Mouse (Mus musculus): ENCODE data around the gene Mxra7. TPM values are rescaled to one million over a fixed set of nuclear protein-coding genes. Genes with fewer than 3 reads are reported as not detected.

The Mxra7 gene
- polyA plus RNA-seq, 1 experiment from 2014 or later: 20.8 TPM

DNA sequence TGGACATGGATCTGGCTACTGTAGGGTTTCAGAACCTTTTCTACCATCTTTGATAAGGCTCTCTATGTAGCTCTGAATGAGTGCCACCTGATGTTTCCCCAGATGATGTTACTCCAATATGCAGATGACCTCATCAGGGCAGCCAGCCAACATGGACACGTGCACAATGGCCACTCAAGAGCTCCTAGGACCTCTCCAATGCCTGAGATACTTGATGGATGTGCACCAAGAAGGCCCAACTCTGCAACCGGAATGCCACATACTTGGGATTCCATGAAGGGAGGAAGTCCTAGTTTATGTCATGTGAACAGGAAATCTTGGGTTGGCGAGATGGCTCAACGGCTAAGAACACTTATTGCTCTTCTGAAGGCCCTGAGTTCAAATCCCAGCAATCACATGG, 72.7 kb downstream of the Mxra7 start:
- Histone ChIP-seq H3K4me2 (no peak overlapping the region), H3K27me3 (0 out of 2 replicates have a peak, but pooled peaks cover 3% of the 10 kb centered on the region), H3K9ac (replicated peaks) (no peak overlapping the region), H3K36me3 (no peaks in the 10 kb centered on the region), H3K4me3 (replicated peaks) (no peak overlapping the region), H3K9me3 (no peaks in the 10 kb centered on the region), H3K27ac (no peak overlapping the region), H3K4me1 (replicated peaks) (no peaks in the 10 kb centered on the region)
- 86% methylated on average over 4 of the region's 4 CpGs for WGBS
- no peak for ATAC-seq (ENCODE audit: insufficient number of reproducible peaks, insufficient read depth, low FRiP score, low TSS enrichment, low read depth)

DNA sequence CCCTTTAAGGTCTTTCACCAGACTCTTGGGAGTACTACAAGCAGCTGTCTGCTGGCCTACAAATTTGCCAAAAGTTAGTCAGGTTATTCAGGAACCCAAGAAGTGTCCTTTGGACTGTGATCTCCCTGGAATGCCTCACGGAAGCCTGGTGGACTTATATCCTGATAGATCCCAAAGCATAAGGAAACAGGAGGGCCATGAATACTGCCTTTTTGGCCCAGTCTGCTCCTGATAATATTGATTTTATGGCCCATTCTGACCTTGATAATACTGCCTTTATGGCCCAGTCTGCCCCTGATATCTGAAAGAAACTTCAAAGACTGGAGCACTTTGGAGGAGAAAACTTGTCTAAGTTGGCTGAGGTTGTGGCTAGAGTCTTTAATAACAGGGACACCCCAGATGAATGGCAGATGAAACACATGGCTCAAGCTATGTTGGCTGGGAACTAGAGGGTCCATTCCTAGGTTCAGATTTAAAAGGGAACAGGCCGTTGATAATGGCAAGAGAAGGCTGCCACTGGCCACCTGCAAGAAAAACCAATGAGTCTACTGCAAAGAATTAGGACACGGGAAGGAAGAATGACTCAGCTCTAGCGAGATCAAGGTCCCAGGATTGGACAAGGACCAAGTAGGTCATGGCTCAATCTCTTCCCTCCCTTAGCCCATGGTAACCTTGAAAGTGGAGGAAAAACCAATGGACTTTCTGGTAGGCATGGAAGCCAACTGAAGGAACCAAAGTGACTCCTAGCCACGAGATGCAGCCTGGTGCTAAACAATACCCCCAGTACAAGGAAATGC, 74.0 kb downstream of the Mxra7 start:
- Histone ChIP-seq H3K4me3 (replicated peaks) (no peak overlapping the region), H3K27ac (no peak overlapping the region), H3K27me3 (0 out of 2 replicates have a peak, but pooled peaks cover 3% of the 10 kb centered on the region), H3K9ac (replicated peaks) (no peak overlapping the region), H3K36me3 (no peaks in the 10 kb centered on the region), H3K9me3 (no peaks in the 10 kb centered on the region), H3K4me1 (replicated peaks) (no peaks in the 10 kb centered on the region), H3K4me2 (no peak overlapping the region)
- WGBS: 88% methylated on average over 5 of the region's 5 CpGs
- ATAC-seq (ENCODE audit: insufficient number of reproducible peaks, insufficient read depth, low FRiP score, low TSS enrichment, low read depth): no peak

Other genes with a start within 250 kb of the Mxra7 start
- gene Ube2o, start 246.6 kb downstream of the Mxra7 start, polyA plus RNA-seq (2016; fragmentation: Nextera tagmentation; extraction: Ambion mirVana): 14.8 and 21.7 TPM in 2 replicates
- not detected in 2 replicates for gene Aanat, start 241.6 kb downstream of the Mxra7 start, polyA plus RNA-seq (2016; fragmentation: Nextera tagmentation; extraction: Ambion mirVana)
- gene Rhbdf2, start 201.0 kb downstream of the Mxra7 start, polyA plus RNA-seq (2016; fragmentation: Nextera tagmentation; extraction: Ambion mirVana): 4.1 and 5.1 TPM in 2 replicates
- gene Prcd, start 174.5 kb downstream of the Mxra7 start, polyA plus RNA-seq (2016; fragmentation: Nextera tagmentation; extraction: Ambion mirVana): 0.45 and 0.63 TPM in 2 replicates
- gene Cygb, start 173.7 kb downstream of the Mxra7 start, polyA plus RNA-seq (2016; fragmentation: Nextera tagmentation; extraction: Ambion mirVana): 3.1 and 3.6 TPM in 2 replicates
- gene St6galnac1, start 52.5 kb downstream of the Mxra7 start, polyA plus RNA-seq (2016; fragmentation: Nextera tagmentation; extraction: Ambion mirVana): not detected in 2 replicates
- gene Mettl23, start 15.2 kb upstream of the Mxra7 start, polyA plus RNA-seq (2016; fragmentation: Nextera tagmentation; extraction: Ambion mirVana): 58.8 and 65.3 TPM in 2 replicates
- gene Jmjd6, start 15.4 kb upstream of the Mxra7 start, polyA plus RNA-seq (2016; fragmentation: Nextera tagmentation; extraction: Ambion mirVana): 84.5 and 86.2 TPM in 2 replicates
- 42.8 and 43.4 TPM in 2 replicates for gene Mfsd11, start 24.4 kb upstream of the Mxra7 start, polyA plus RNA-seq (2016; fragmentation: Nextera tagmentation; extraction: Ambion mirVana)
- 1,004 and 1,014 TPM in 2 replicates for gene Srsf2, start 25.0 kb upstream of the Mxra7 start, polyA plus RNA-seq (2016; fragmentation: Nextera tagmentation; extraction: Ambion mirVana)
- gene Mgat5b, start 90.8 kb upstream of the Mxra7 start, polyA plus RNA-seq (2016; fragmentation: Nextera tagmentation; extraction: Ambion mirVana): 1.8 and 2.0 TPM in 2 replicates

Measured in limb, embryonic 12.5 days (tissue).